In genomic region chr4:115830491-115830890, GRCm38 (mm10) we compare ENCODE assay signal across 16 mouse cellular contexts. TPM values are rescaled to one million over a fixed set of nuclear protein-coding genes. Genes with fewer than 3 reads are reported as not detected.
DNase-seq lines count a peak whose midpoint lies in the region; ATAC-seq and TF ChIP-seq lines count a peak whose summit lies in the region.
"Had no signal": no experiment of that assay in that cellular context is flagged by ENCODE, and none has a peak within 500 bp of the region (broad histone marks: within the 10 kb centered on the region; RNA-seq: fewer than 3 reads in every experiment).

No protein-coding gene starts in this region.

- DNase-seq in heart, postnatal 4 days, result no peak
- DNase-seq in lung, postnatal 10 days, result peak; percentile 18
- DNase-seq in lung, adult 2 months, result no peak
- peak; percentile 32 for DNase-seq in kidney, postnatal 14 days
- DNase-seq in ovary, postnatal 36 days (ENCODE audit: low spot score), result no peak
- DNase-seq: cerebellum, postnatal 14 days; retina, postnatal 1 day; thymus, adult 18-20 months had no signal

- H3K27me3 ChIP-seq in heart, embryonic 16.5 days (ENCODE audit: control insufficient read depth, insufficient read depth, low read length), result no peaks in the 10 kb centered on the region
- H3K27me3 ChIP-seq: midbrain, embryonic 15.5 days had no signal

- H3K4me3 ChIP-seq in heart, embryonic 16.5 days (ENCODE audit: low read length), result no peak overlapping the region
- H3K4me3 ChIP-seq in lung, adult 2 months (replicated peaks; ENCODE audit: extremely low read depth, low read depth, low read length), result no peak overlapping the region
- H3K4me3 ChIP-seq in macrophage (ENCODE audit: inconsistent target), result no peak overlapping the region
- H3K4me3 ChIP-seq: embryonic facial prominence, embryonic 10.5 days; midbrain, embryonic 15.5 days; neural tube, embryonic 12.5 days had no signal

- WGBS in heart, embryonic 16.5 days, result 72% methylated on average over 5 of the region's 5 CpGs
- WGBS in lung, adult 2 months, result 32% methylated on average over 5 of the region's 5 CpGs
- 16% methylated on average over 5 of the region's 5 CpGs for WGBS in macrophage (ENCODE audit: missing documents)

- no peak for TF ChIP-seq CTCF in lung, adult 2 months (IDR thresholded peaks at IDR 0.05; ENCODE audit: insufficient read depth, low read length)

- no peak overlapping the region for H3K4me2 ChIP-seq in heart, embryonic 16.5 days (ENCODE audit: low read depth, low read length)
- H3K4me2 ChIP-seq: midbrain, embryonic 15.5 days; neural tube, embryonic 12.5 days had no signal

- H3K79me2 ChIP-seq in macrophage (ENCODE audit: inconsistent target), result peaks cover 54% of the 10 kb centered on the region

- H3K36me3 ChIP-seq in heart, embryonic 16.5 days (ENCODE audit: control insufficient read depth, insufficient read depth), result peaks cover 12% of the 10 kb centered on the region
- peaks cover 32% of the 10 kb centered on the region for H3K36me3 ChIP-seq in macrophage (ENCODE audit: inconsistent target)
- H3K36me3 ChIP-seq: neural tube, embryonic 12.5 days had no signal

- 0 out of 2 replicates have a peak, but pooled peaks cover 4% of the 10 kb centered on the region for H3K4me1 ChIP-seq in heart, embryonic 16.5 days (ENCODE audit: control insufficient read depth, insufficient read depth, low read length)
- H3K4me1 ChIP-seq in lung, adult 2 months (ENCODE audit: control insufficient read depth, insufficient read depth, low read length), result peaks cover 17% of the 10 kb centered on the region

- TF ChIP-seq POLR2A in lung, adult 2 months (IDR thresholded peaks at IDR 0.05; ENCODE audit: borderline replicate concordance, extremely low read depth, low read depth, low read length), result no peak

- H3K27ac ChIP-seq in heart, embryonic 16.5 days (ENCODE audit: low read length), result peak overlapping the region; percentile 18; the same call in 1 of the 2 replicates
- H3K27ac ChIP-seq in macrophage, result peak overlapping the region; percentile 78
- H3K27ac ChIP-seq: embryonic facial prominence, embryonic 10.5 days; midbrain, embryonic 15.5 days; neural tube, embryonic 12.5 days had no signal

- H3K9me3 ChIP-seq in heart, embryonic 16.5 days (replicated peaks; ENCODE audit: control insufficient read depth, low read length), result no peaks in the 10 kb centered on the region
- H3K9me3 ChIP-seq: embryonic facial prominence, embryonic 10.5 days; midbrain, embryonic 15.5 days; neural tube, embryonic 12.5 days had no signal

- no peak overlapping the region for H3K9ac ChIP-seq in heart, embryonic 16.5 days (ENCODE audit: low read length)
- H3K9ac ChIP-seq: midbrain, embryonic 15.5 days; neural tube, embryonic 12.5 days had no signal

- no peak for ATAC-seq in heart, embryonic 16.5 days (replicated peaks; ENCODE audit: extremely low read depth, insufficient read depth, low FRiP score)
- ATAC-seq: hindbrain, embryonic 16.5 days; midbrain, embryonic 15.5 days had no signal

RNA-seq across cellular contexts. Expression of gene Mob3c, which starts 2.6 kb away (rescaled TPM):
- 9.2 and 12.4 TPM in 2 replicates for polyA plus RNA-seq in heart, embryonic 16.5 days (2015; fragmentation: Nextera tagmentation; extraction: Ambion mirVana)
- 1 to 10 TPM; 6.3 to 8.1 TPM for total RNA-seq in heart, postnatal 4 days (2021)
- polyA plus RNA-seq in lung, adult 2 months (2012; rRNA removed), result 27.9 and 45.4 TPM in 2 replicates
- 100 to 1,000 TPM in 22 of 26 experiments, 10 to 100 TPM in 4; 81.4 to 234 (median 122) TPM for total RNA-seq in macrophage (2018; cell fraction: chromatin; rRNA removed)
- total RNA-seq in macrophage (2018; cell fraction: cytosol; rRNA removed), result 10 to 100 TPM; 24.1 to 64.9 (median 31.5) TPM
- total RNA-seq in macrophage (2018; cell fraction: nucleus; rRNA removed), result 100 to 1,000 TPM in 18 of 26 experiments, 10 to 100 TPM in 8; 66.0 to 229 (median 125) TPM
- polyA plus RNA-seq in macrophage (2018), result 16.6 to 27.7 TPM (median 23.8 TPM) in 3 replicates

RNA-seq across cellular contexts. Expression of gene Mknk1, which starts 8.5 kb away (rescaled TPM):
- 22.7 and 24.7 TPM in 2 replicates for polyA plus RNA-seq in heart, embryonic 16.5 days (2015; fragmentation: Nextera tagmentation; extraction: Ambion mirVana)
- 10 to 100 TPM; 22.1 to 23.6 TPM for total RNA-seq in heart, postnatal 4 days (2021)
- 65.9 and 73.9 TPM in 2 replicates for polyA plus RNA-seq in lung, adult 2 months (2012; rRNA removed)
- total RNA-seq in macrophage (2018; cell fraction: chromatin; rRNA removed), result 100 to 1,000 TPM in 25 of 26 experiments, 10 to 100 TPM in 1; 80.0 to 780 (median 373) TPM
- total RNA-seq in macrophage (2018; cell fraction: cytosol; rRNA removed), result 100 to 1,000 TPM in 10 of 26 experiments, 10 to 100 TPM in 16; 52.2 to 151 (median 89.7) TPM
- total RNA-seq in macrophage (2018; cell fraction: nucleus; rRNA removed), result 100 to 1,000 TPM in 21 of 26 experiments, 10 to 100 TPM in 5; 56.6 to 406 (median 188) TPM
- polyA plus RNA-seq in macrophage (2018), result 62.4 to 141 TPM (median 130 TPM) in 3 replicates

RNA-seq across cellular contexts. Expression of gene Atpaf1, which starts 45.9 kb away (rescaled TPM):
- 65.5 and 69.9 TPM in 2 replicates for polyA plus RNA-seq in heart, embryonic 16.5 days (2015; fragmentation: Nextera tagmentation; extraction: Ambion mirVana)
- total RNA-seq in heart, postnatal 4 days (2021), result 10 to 100 TPM; 56.1 to 59.3 TPM
- 19.6 and 32.7 TPM in 2 replicates for polyA plus RNA-seq in lung, adult 2 months (2012; rRNA removed)
- 10 to 100 TPM in 21 of 26 experiments, 1 to 10 TPM in 5; 5.3 to 33.8 (median 16.9) TPM for total RNA-seq in macrophage (2018; cell fraction: chromatin; rRNA removed)
- 10 to 100 TPM in 24 of 26 experiments, 1 to 10 TPM in 2; 9.4 to 26.4 (median 15.8) TPM for total RNA-seq in macrophage (2018; cell fraction: cytosol; rRNA removed)
- total RNA-seq in macrophage (2018; cell fraction: nucleus; rRNA removed), result 10 to 100 TPM in 20 of 26 experiments, 1 to 10 TPM in 6; 5.8 to 30.3 (median 13.2) TPM
- polyA plus RNA-seq in macrophage (2018), result 16.5 to 19.3 TPM (median 19.0 TPM) in 3 replicates

RNA-seq across cellular contexts. Expression of gene Tex38, which starts 49.7 kb away (rescaled TPM):
- polyA plus RNA-seq in heart, embryonic 16.5 days (2015; fragmentation: Nextera tagmentation; extraction: Ambion mirVana), result 0.19 TPM in 1 of 2 replicates, not detected in the other
- total RNA-seq in heart, postnatal 4 days (2021), result 1 to 10 TPM in 1 of 2 experiments, under 1 TPM in 1; 0.60 to 1.2 TPM
- polyA plus RNA-seq in lung, adult 2 months (2012; rRNA removed), result 0.31 and 0.37 TPM in 2 replicates
- not detected for total RNA-seq in macrophage (2018; cell fraction: chromatin; rRNA removed)
- total RNA-seq in macrophage (2018; cell fraction: cytosol; rRNA removed), result under 1 TPM in 1 of 26 experiments, not detected in 25; 0.19 TPM
- under 1 TPM in 1 of 26 experiments, not detected in 25; 0.96 TPM for total RNA-seq in macrophage (2018; cell fraction: nucleus; rRNA removed)
- polyA plus RNA-seq in macrophage (2018), result not detected in 3 replicates
- total RNA-seq: layer of hippocampus, adult 18-20 months had no signal

RNA-seq across cellular contexts. Expression of gene Kncn, which starts 53.7 kb away (rescaled TPM):
- polyA plus RNA-seq in heart, embryonic 16.5 days (2015; fragmentation: Nextera tagmentation; extraction: Ambion mirVana), result not detected in 2 replicates
- total RNA-seq in heart, postnatal 4 days (2021), result not detected
- not detected in 2 replicates for polyA plus RNA-seq in lung, adult 2 months (2012; rRNA removed)
- 1 to 10 TPM in 2 of 26 experiments, under 1 TPM in 2, not detected in 22; 0.77 to 1.6 (median 0.97) TPM for total RNA-seq in macrophage (2018; cell fraction: chromatin; rRNA removed)
- not detected for total RNA-seq in macrophage (2018; cell fraction: cytosol; rRNA removed)
- 1 to 10 TPM in 3 of 26 experiments, under 1 TPM in 5, not detected in 18; 0.29 to 1.4 (median 0.75) TPM for total RNA-seq in macrophage (2018; cell fraction: nucleus; rRNA removed)
- not detected in 3 replicates for polyA plus RNA-seq in macrophage (2018)
- polyA plus RNA-seq: embryonic facial prominence, embryonic 10.5 days; gonadal fat pad, adult 2 months; midbrain, embryonic 15.5 days; neural tube, embryonic 12.5 days had no signal

Comparison
In these comparisons a context has a peak if more than half of its experiments do, and no peak if none do; other contexts are left out.
1. DNase-seq: peak in lung, postnatal 10 days (single experiment) and kidney, postnatal 14 days (single experiment); none in heart, postnatal 4 days (single experiment), lung, adult 2 months (single experiment) and ovary, postnatal 36 days (single experiment).